Mouse (Mus musculus): Measurements from ENCODE around the gene Trf. TPM values are rescaled to one million over a fixed set of nuclear protein-coding genes. Genes with fewer than 3 reads are reported as not detected.
"Not testable (repeated sequence)": the region's sequence is repeated elsewhere in the genome, so short reads cannot be mapped to it uniquely, and the experiment has no call there.

The Trf gene
- polyA plus RNA-seq, 1 experiment from 2014 or later, result 14.7 TPM

DNA sequence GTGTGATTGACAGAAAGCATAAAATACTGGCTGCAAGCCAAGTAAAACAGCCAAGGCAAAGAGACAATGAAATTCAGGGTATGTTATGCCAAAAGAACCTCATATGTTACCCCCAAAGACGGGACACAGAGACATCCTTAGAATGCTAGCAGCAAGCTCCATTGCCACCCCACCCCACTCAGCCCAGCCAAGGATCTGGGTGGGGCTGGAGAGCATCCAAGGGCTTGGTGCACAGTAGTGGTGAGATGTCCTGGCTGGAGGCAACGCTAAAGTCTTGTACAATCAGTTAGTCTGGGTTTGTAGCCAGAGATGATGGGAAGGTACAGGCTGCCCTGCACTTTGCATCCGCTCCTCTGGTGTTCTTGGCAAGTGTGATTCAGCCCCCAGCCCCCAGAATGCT, 49.9 kb downstream of the Trf start:
- no peak for ATAC-seq (ENCODE audit: low FRiP score, low read depth)
- H3K9me3 ChIP-seq, result no peaks in the 10 kb centered on the region
- peaks cover 12% of the 10 kb centered on the region for H3K4me1 ChIP-seq
- H3K27ac ChIP-seq, result 0 out of 2 replicates have a peak overlapping the region, but pooled peaks have one; percentile 52
- peak overlapping the region; percentile 72 for H3K4me2 ChIP-seq (replicated peaks)
- no peaks in the 10 kb centered on the region for H3K36me3 ChIP-seq
- no peaks in the 10 kb centered on the region for H3K27me3 ChIP-seq
- peak overlapping the region; percentile 51 for H3K4me3 ChIP-seq
- H3K9ac ChIP-seq, result peak overlapping the region; percentile 70
- WGBS, result 72% methylated on average over 3 of the region's 3 CpGs

GRCm38 (mm10) chr9:103175692-103176091, 54.6 kb downstream of the Trf start:
- no peaks in the 10 kb centered on the region for H3K36me3 ChIP-seq
- no peaks in the 10 kb centered on the region for H3K9me3 ChIP-seq
- no peak for ATAC-seq (ENCODE audit: low FRiP score, low read depth)
- 95% methylated on average over 7 of the region's 7 CpGs for WGBS
- no peak overlapping the region for H3K27ac ChIP-seq
- no peak overlapping the region for H3K4me2 ChIP-seq (replicated peaks)
- no peaks in the 10 kb centered on the region for H3K27me3 ChIP-seq
- H3K9ac ChIP-seq, result no peak overlapping the region
- peaks cover 8% of the 10 kb centered on the region for H3K4me1 ChIP-seq
- H3K4me3 ChIP-seq, result no peak overlapping the region

- H3K9me3 ChIP-seq, result no peaks in the 10 kb centered on the region
- ATAC-seq (ENCODE audit: low FRiP score, low read depth), result no peak
- no peak overlapping the region for H3K9ac ChIP-seq
- no peak overlapping the region for H3K27ac ChIP-seq
- H3K4me3 ChIP-seq, result no peak overlapping the region
- no peak overlapping the region for H3K4me2 ChIP-seq (replicated peaks)
- H3K27me3 ChIP-seq, result no peaks in the 10 kb centered on the region
- peaks cover under 1% of the 10 kb centered on the region; the same call in 1 of the 2 replicates for H3K4me1 ChIP-seq
- WGBS, result 59% methylated on average over 6 of the region's 6 CpGs
- no peaks in the 10 kb centered on the region for H3K36me3 ChIP-seq
Observed at GRCm38 (mm10) chr9:103174771-103175519, 55.3 kb downstream of the Trf start.

GRCm38 (mm10) chr9:103168771-103169170, 61.5 kb downstream of the Trf start:
- Histone ChIP-seq H3K9me3 (no peaks in the 10 kb centered on the region), H3K27ac (no peak overlapping the region), H3K4me3 (no peak overlapping the region), H3K27me3 (no peaks in the 10 kb centered on the region), H3K36me3 (no peaks in the 10 kb centered on the region), H3K4me2 (replicated peaks) (no peak overlapping the region), H3K4me1 (no peaks in the 10 kb centered on the region), H3K9ac (no peak overlapping the region)
- no peak for ATAC-seq (ENCODE audit: low FRiP score, low read depth)
- 38% methylated on average over 7 of the region's 7 CpGs for WGBS

DNA sequence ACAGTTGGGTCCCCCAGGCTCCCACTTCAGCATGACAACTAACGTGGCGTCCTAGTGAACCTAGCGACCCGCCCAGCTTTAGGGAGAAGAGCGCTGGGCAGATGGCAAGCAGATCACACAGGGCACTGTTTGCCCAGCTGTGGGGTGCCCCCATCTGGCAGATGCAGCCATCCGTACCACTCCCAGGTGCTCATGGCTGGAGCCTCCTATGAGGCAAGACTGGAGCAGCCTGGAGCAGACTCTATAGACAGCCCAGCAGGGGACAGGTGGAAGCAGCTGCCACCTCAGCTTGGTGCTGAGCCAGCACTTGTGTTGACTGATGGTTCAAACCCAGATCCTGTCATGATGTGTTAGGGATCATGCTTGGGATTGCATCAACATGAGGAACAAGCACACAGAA, 62.2 kb downstream of the Trf start:
- Histone ChIP-seq H3K36me3 (no peaks in the 10 kb centered on the region), H3K4me1 (peaks cover 7% of the 10 kb centered on the region; the same call in 1 of the 2 replicates), H3K9me3 (no peaks in the 10 kb centered on the region), H3K27ac (no peak overlapping the region), H3K4me3 (no peak overlapping the region), H3K9ac (no peak overlapping the region), H3K4me2 (replicated peaks) (no peak overlapping the region), H3K27me3 (no peaks in the 10 kb centered on the region)
- 80% methylated on average over 6 of the region's 6 CpGs for WGBS
- ATAC-seq (ENCODE audit: low FRiP score, low read depth), result no peak

DNA sequence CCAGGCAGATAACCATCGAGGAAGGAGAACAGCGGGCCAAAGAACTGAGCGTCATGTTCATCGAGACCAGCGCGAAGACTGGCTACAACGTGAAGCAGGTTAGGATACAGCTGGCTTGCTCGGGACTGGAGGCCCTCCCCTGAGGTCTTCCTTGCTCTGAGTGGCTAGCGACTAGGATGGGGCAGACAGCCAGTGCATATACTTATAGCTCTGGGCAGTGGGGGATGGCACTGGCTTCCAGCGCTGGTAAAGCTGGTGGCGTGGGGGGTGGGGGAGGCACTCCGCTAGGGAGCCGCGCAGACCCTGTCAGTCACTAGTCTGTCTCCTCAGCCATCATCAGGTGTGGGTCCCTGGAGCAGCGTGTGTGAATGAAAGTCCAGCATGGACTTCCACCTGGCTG, 66.4 kb downstream of the Trf start:
- Histone ChIP-seq H3K36me3 (no peaks in the 10 kb centered on the region), H3K9me3 (no peaks in the 10 kb centered on the region), H3K4me3 (no peak overlapping the region), H3K27ac (no peak overlapping the region), H3K4me2 (replicated peaks) (no peak overlapping the region), H3K27me3 (no peaks in the 10 kb centered on the region), H3K9ac (no peak overlapping the region), H3K4me1 (peaks cover 10% of the 10 kb centered on the region; the same call in 1 of the 2 replicates)
- 78% methylated on average over 15 of the region's 15 CpGs for WGBS
- ATAC-seq (ENCODE audit: low FRiP score, low read depth), result no peak

DNA sequence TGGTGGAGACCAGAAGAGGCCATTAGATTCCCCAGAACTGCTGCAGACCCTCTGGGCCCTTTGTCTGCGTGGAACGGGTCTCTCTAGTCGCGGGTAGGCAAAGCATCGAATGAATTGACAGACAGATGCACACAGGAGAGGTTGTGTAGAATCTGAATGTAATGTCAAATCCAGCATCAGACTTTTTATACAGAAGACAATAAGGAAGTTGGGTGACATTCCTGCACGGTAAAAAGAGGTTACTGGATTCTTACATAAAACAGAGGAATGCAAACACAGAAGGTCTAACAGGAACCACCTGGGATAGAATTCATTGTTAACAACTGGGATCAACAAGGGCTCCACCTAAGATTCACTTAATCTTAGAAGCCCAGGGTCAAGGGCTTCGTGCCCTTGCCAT, 75.1 kb downstream of the Trf start:
- H3K4me1 ChIP-seq; H3K36me3 ChIP-seq; H3K9me3 ChIP-seq; H3K9ac ChIP-seq; H3K27ac ChIP-seq; H3K4me3 ChIP-seq; H3K4me2 ChIP-seq (replicated peaks); ATAC-seq (ENCODE audit: low FRiP score, low read depth); H3K27me3 ChIP-seq: not testable (repeated sequence)
- WGBS, result 88% methylated on average over 7 of the region's 7 CpGs

DNA sequence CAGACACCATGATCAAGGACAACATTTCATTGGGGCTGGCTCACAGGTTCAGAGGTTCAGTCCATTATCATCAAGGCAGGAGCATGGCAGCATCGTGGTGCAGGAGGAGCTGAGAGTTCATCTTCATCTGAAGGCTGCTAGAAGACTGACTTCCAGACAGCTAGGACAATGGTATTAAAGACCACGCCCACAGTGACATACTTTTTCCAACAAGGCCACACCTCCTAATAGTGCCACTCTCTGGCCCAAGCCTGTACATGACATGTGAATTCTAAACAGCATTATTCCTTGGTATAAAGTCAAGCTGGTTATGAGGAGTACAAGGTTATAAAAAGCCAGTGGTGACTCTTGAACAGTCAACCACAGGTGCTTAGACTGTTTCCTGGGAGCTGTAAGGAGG, 75.7 kb downstream of the Trf start:
- no peak overlapping the region for H3K4me2 ChIP-seq (replicated peaks)
- H3K4me1 ChIP-seq, result no peaks in the 10 kb centered on the region
- H3K9ac ChIP-seq, result no peak overlapping the region
- no peak for ATAC-seq (ENCODE audit: low FRiP score, low read depth)
- H3K36me3 ChIP-seq, result no peaks in the 10 kb centered on the region
- no peaks in the 10 kb centered on the region for H3K27me3 ChIP-seq
- H3K9me3 ChIP-seq, result 0 out of 2 replicates have a peak, but pooled peaks cover 4% of the 10 kb centered on the region
- no peak overlapping the region for H3K27ac ChIP-seq
- WGBS, result 88% methylated on average over 2 of the region's 2 CpGs
- H3K4me3 ChIP-seq, result no peak overlapping the region

Other genes starting within 250 kb of the Trf start
- 2.2 and 2.5 TPM in 2 replicates for gene Slco2a1, start 241.7 kb downstream of the Trf start, polyA plus RNA-seq (2015; fragmentation: Nextera tagmentation; extraction: Ambion mirVana)
- 5.6 and 6.1 TPM in 2 replicates for gene Rab6b, start 118.7 kb downstream of the Trf start, polyA plus RNA-seq (2015; fragmentation: Nextera tagmentation; extraction: Ambion mirVana)
- 62.4 and 66.9 TPM in 2 replicates for gene Srprb, start 28.3 kb downstream of the Trf start, polyA plus RNA-seq (2015; fragmentation: Nextera tagmentation; extraction: Ambion mirVana)
- gene Gm20425, start 137 bp downstream of the Trf start, polyA plus RNA-seq (2015; fragmentation: Nextera tagmentation; extraction: Ambion mirVana), result 1.2 and 1.3 TPM in 2 replicates
- 2.5 and 3.0 TPM in 2 replicates for gene 1300017J02Rik, start 74.6 kb upstream of the Trf start, polyA plus RNA-seq (2015; fragmentation: Nextera tagmentation; extraction: Ambion mirVana)
- gene Topbp1, start 74.8 kb upstream of the Trf start, polyA plus RNA-seq (2015; fragmentation: Nextera tagmentation; extraction: Ambion mirVana), result 70.8 and 73.2 TPM in 2 replicates
- gene Cdv3, start 135.4 kb upstream of the Trf start, polyA plus RNA-seq (2015; fragmentation: Nextera tagmentation; extraction: Ambion mirVana), result 121 and 122 TPM in 2 replicates
- 2.3 and 2.8 TPM in 2 replicates for gene Bfsp2, start 250.0 kb upstream of the Trf start, polyA plus RNA-seq (2015; fragmentation: Nextera tagmentation; extraction: Ambion mirVana)